Mouse (Mus musculus) heart, postnatal 36 days (tissue): ENCODE measurements around the gene Crlf3. TPM values are rescaled to one million over a fixed set of nuclear protein-coding genes. Genes with fewer than 3 reads are reported as not detected.
"Not testable (repeated sequence)": the region's sequence is repeated elsewhere in the genome, so short reads cannot be mapped to it uniquely, and the experiment has no call there.

Source experiments
- DNase-seq, 2 experiments: peaks; one replicate each; pipeline ENCODE4 v3.0.0; 2021 to 2022
- intact Hi-C: fragments of 180-260 bp; cut with DNase I; formaldehyde crosslinking; loops from one replicate; pipeline ENCODE4 v1.15.1; 2025
- total RNA-seq, 2 experiments: library from RNA; stranded (reverse); gene quantifications; 2 replicates each; pipeline ENCODE4 v1.2.3; 2021

Crlf3 gene
- total RNA-seq, 2 experiments from 2014 or later = 15.5 to 15.6 TPM

- DNase-seq = no peak
- intact Hi-C loops = no loop called here
Observed at GRCm38 (mm10) chr11:80069815-80070214, 11.0 kb downstream of the Crlf3 start.

GRCm38 (mm10) chr11:80067558-80067957, 13.2 kb downstream of the Crlf3 start:
- no peak for DNase-seq
- intact Hi-C loops = no loop called here

- DNase-seq, intact Hi-C loops: not testable (repeated sequence)
Observed at GRCm38 (mm10) chr11:80066373-80066772, 14.4 kb downstream of the Crlf3 start.

GRCm38 (mm10) chr11:80062159-80062558, 18.6 kb downstream of the Crlf3 start:
- intact Hi-C loops = no loop called here
- peak; percentile 10 to 36 for DNase-seq

- no peak for DNase-seq
- intact Hi-C loops = no loop called here
Observed at GRCm38 (mm10) chr11:80056141-80056540, 24.6 kb downstream of the Crlf3 start.

- intact Hi-C loops = no loop called here
- no peak for DNase-seq
Observed at GRCm38 (mm10) chr11:80054659-80055058, 26.1 kb downstream of the Crlf3 start.

- DNase-seq = no peak
Observed at GRCm38 (mm10) chr11:80053171-80053570, 27.6 kb downstream of the Crlf3 start.

GRCm38 (mm10) chr11:80052456-80052855, 28.3 kb downstream of the Crlf3 start:
- intact Hi-C loops = no loop called here
- no peak for DNase-seq

More at GRCm38 (mm10) chr11:80053171-80053570, 27.6 kb downstream of the Crlf3 start:
- intact Hi-C loops = no loop called here

- peak in 1 of 2 experiments; percentile 18 for DNase-seq
- intact Hi-C loops = no loop called here
Observed at GRCm38 (mm10) chr11:80050088-80050487, 30.7 kb downstream of the Crlf3 start.

- intact Hi-C loops = loop anchor here (10.0 kb wide), 1 partner anchor 88 kb away; no protein-coding TSS in a partner anchor
- no peak for DNase-seq
Observed at GRCm38 (mm10) chr11:80046856-80047255, 33.9 kb downstream of the Crlf3 start.

- DNase-seq = no peak
- intact Hi-C loops = loop anchor here (5.0 to 10.0 kb wide), 2 partner anchors 91 to 154 kb away; no protein-coding TSS in a partner anchor
Observed at GRCm38 (mm10) chr11:80043419-80043817, 37.4 kb downstream of the Crlf3 start.

GRCm38 (mm10) chr11:80042615-80043418, 38.0 kb downstream of the Crlf3 start:
- intact Hi-C loops = loop anchor here (5.0 to 10.0 kb wide), 2 partner anchors 92 to 154 kb away; no protein-coding TSS in a partner anchor

GRCm38 (mm10) chr11:80037495-80037894, 43.3 kb downstream of the Crlf3 start:
- DNase-seq = no peak
- intact Hi-C loops = no loop called here

More at GRCm38 (mm10) chr11:80042615-80043418, 38.0 kb downstream of the Crlf3 start:
- DNase-seq = peak; percentile 37 to 39

GRCm38 (mm10) chr11:80021306-80021705, 59.5 kb downstream of the Crlf3 start:
- intact Hi-C loops = no loop called here
- no peak for DNase-seq

- intact Hi-C loops = no loop called here
Observed at GRCm38 (mm10) chr11:80019792-80020191, 61.0 kb downstream of the Crlf3 start.

GRCm38 (mm10) chr11:80016533-80016932, 64.3 kb downstream of the Crlf3 start:
- intact Hi-C loops = not testable (repeated sequence)

More at GRCm38 (mm10) chr11:80019792-80020191, 61.0 kb downstream of the Crlf3 start:
- DNase-seq = no peak

More at GRCm38 (mm10) chr11:80016533-80016932, 64.3 kb downstream of the Crlf3 start:
- DNase-seq = not testable (repeated sequence)

Other genes with a start within 250 kb of the Crlf3 start
- gene Utp6, start 118.6 kb downstream of the Crlf3 start, total RNA-seq = 10 to 100 TPM; 20.3 to 24.6 TPM
- 10 to 100 TPM; 23.8 to 27.8 TPM for gene Suz12, start 87.9 kb downstream of the Crlf3 start, total RNA-seq
- gene Atad5, start 8.4 kb upstream of the Crlf3 start, total RNA-seq = 1 to 10 TPM in 1 of 2 experiments, under 1 TPM in 1; 0.81 to 1.0 TPM
- gene Tefm, start 61.2 kb upstream of the Crlf3 start, total RNA-seq = 10 to 100 TPM; 26.4 to 27.8 TPM
- gene Adap2, start 73.1 kb upstream of the Crlf3 start, total RNA-seq = 10 to 100 TPM; 11.6 to 16.6 TPM
- 1 to 10 TPM; 5.3 to 5.8 TPM for gene Rnf135, start 102.9 kb upstream of the Crlf3 start, total RNA-seq
- gene Rhot1, start 128.0 kb upstream of the Crlf3 start, total RNA-seq = 10 to 100 TPM; 62.5 to 63.0 TPM
- 1 to 10 TPM; 7.2 to 7.9 TPM for gene Rhbdl3, start 219.9 kb upstream of the Crlf3 start, total RNA-seq